Mouse (Mus musculus) neutrophil, adult 5-6 weeks (primary cell): ENCODE data around the gene Aox2. TPM values are rescaled to one million over a fixed set of nuclear protein-coding genes. Genes with fewer than 3 reads are reported as not detected.
"Not testable (repeated sequence)": the region's sequence is repeated elsewhere in the genome, so short reads cannot be mapped to it uniquely, and the experiment has no call there.

Source experiments
- ATAC-seq: fragments of 151-379, 151-347 bp; 2 replicates; pipeline ENCODE4 v1.8.0; 2017; ENCODE audit warnings: mild to moderate bottlenecking, moderate TSS enrichment; ENCODE audit not compliant: insufficient number of reproducible peaks, poor library complexity, low FRiP score, severe bottlenecking; ENCODE audit errors: extremely low read depth
- total RNA-seq: library from RNA; stranded (forward); fragments of 200-1000 nt; gene quantifications from 2 replicates; pipeline ENCODE4 v1.2.3, GENCODE M21; 2017

Gene Aox2
- total RNA-seq, 1 experiment from 2014 or later = not detected

DNA sequence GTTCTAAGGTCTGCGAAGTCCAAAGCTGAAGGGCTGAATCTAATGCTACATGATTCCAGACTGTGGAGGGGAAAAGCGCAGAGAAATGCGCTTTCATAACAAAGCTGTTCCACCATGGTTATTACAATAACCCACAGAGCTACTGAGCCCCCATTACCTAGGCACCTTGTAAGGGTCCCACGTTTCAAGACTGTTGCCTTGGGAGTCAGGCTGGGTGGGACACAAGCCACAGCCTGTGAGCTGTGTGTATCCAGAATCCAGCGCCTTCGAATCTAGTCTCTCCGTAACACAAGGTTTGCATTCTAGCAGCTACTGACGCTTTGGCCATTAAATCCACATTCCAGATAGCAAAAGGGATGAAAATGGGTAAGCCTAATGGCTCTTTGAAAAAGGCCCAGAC lies 35.0 kb downstream of the Aox2 start:
- no peak for ATAC-seq

DNA sequence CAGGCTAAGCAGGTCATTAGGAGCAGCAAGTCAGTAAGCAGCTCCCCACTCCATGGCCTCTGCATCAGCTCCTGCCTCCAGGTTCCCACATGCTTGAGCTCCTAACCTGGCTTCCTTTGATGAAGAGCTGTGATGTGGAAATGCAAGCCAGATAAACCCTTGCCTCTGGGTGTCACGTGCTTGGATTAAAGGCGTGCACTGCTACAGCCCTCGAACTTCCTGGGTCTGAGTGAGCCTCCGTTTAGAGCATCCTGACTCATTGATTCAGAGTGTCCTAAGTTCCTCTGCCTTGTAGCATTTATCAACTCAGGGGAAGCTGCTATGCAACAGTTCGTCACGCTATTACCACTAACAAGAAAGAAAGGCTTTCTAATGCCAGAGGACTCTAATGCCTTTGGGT lies 37.4 kb downstream of the Aox2 start:
- no peak for ATAC-seq

DNA sequence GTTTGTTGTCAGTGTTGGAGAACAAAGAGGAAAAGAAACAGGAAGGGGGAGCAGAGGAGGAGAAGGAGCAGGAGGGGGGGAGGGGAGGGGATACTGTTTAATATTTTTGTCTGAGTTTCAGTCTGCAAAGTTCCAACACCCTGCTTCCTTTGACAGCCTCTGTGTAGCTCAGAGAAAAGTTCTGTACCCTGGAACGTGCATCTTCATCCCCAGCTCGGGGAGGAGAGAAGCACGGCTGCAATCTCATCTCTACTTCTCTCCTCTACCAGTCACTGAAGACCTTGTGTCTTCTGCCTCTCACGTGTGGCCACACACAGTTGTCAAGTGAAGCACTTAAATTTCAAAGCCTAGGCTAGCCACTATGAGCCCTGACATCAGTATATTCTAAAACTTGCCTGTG lies 55.1 kb downstream of the Aox2 start:
- no peak for ATAC-seq

DNA sequence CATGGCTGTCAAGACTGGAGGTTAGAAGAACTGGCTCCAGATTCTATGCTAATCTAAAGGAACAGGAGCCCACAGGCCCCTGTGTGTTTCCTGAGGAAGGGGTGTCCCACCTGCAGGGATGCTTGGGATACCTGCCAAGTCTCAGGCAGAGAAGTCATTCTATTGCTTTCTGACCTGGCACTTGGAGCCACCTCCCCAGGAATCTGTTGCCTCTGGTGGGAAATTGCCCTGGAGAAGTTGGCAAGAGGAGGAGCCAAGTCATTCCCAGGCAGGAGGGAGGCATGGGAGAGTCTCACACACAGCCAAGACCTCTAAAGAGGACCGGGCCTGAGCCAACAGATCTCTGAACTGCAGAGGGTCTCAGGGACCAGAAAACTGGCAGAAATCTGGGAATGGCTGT lies 61.8 kb downstream of the Aox2 start:
- ATAC-seq = no peak

DNA sequence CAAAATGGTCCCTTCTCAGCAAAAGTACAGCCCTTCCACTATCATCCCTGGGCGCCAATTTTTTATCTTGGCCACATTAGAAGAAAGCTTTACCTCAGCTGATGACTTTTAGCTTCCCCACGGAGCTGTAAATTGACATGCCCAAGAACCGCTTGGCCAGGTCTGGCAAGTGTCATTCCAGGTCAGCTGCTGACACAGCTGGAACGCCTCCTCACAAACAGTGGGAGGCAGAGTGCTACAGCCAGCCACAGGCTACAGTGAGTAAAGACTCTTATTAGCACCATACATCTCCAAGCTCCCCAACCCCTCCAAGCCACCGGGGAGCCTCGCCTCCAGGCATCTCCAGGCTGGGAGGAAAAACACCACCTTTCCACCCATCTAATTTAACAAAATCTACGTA lies 63.5 kb downstream of the Aox2 start:
- ATAC-seq = no peak

DNA sequence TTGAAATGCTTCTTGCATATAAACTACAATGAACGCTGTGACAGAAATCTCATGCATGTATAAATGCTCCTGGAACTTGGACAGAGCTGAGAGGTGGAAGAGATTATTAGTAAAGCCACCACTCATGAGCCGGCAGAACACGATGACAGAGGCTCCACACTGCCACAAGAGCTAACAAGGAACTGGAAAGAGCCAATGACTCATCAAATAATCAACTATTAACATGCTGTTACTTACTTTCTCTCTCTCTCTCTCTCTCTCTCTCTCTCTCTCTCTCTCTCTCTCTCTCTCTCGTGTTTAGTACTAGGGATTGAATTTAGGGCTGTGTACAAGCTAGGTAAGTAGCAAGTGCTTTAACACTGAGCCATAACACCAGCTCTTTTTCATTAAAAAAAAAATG lies 65.7 kb downstream of the Aox2 start:
- ATAC-seq = no peak

DNA sequence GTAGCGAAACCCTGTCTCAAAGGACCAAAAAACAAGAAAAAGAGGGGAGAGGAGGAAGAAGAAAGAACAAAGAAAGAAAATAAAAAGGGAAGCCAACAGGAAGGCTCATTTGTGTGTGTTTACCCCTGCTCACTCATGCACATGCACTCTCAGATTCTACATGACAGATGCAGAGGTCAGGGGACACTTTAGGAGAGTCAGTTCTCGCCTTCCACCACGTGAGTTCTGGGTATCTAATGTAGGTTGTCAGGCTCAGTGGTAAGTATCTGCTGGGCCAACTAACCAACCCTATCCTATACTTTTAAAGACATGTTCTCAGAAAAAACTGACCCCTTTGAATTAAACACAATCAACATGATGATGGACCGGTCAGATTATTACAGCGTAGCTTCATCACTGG lies 66.4 kb downstream of the Aox2 start:
- no peak for ATAC-seq

DNA sequence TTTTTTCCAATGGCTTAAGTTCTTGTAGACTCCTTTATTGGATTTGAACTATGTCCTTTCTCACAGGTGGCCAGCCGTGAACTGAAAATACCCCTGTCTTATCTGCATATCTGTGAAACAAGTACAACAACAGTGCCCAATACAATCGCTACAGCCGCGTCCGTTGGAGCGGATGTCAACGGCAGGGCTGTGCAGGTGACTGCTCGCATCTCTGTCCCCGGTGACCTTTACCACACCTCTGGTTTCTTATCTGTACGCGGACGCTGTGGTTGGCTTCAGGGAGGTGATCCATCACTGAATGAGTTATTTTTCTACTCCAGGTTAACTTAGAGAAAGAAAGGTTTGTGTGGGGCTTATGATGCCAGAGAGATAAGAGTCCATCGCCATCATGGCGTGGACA lies 68.0 kb downstream of the Aox2 start:
- no peak for ATAC-seq

DNA sequence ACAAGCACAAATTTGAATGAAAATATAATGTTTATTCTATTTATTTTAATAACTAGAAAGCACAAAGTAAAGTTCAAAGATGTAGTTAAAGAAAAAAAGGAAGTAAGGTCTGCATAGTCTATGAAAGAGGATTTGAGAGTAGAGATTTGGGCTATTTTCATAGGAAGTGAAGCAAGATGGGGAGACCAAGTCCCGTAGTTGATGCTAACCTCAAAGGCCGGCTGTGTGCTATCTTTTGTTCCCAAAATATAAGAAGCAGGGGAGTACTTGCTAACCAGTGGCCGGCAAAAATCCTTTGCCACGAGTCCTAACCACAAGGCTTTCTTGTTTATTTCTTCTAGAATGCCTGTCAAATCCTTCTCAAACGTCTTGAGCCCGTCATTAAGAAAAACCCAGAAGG lies 70.6 kb downstream of the Aox2 start:
- ATAC-seq = no peak

DNA sequence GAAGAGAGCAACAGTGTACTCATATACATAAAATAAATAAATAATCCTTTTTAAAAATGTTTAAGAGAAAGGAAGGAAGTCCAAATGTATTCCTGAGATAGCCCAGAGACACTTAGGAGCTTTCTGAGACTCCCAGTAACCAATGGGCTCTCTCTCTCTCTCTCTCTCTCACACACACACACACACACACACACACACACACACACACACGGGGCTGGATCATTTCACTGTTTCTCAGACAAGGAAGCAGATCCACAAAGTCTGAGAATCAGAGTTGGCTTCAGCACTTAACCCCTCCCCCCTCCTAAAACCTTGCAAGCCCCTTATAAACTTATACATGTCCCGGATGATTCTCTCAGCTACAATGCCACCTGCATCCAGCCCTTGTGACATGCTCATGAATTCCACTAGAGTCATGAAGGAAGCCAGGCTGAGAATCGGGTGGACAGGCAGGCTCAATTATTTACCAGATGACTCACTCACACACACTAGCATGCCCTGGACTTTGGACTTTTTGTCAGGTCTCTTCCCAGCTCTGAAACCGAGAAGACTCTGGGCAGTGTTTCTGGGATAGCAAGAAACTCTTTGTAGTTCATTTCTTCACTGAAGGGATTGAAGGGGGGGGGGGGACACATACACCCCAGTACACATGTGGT lies 75.2 kb downstream of the Aox2 start:
- no peak for ATAC-seq

DNA sequence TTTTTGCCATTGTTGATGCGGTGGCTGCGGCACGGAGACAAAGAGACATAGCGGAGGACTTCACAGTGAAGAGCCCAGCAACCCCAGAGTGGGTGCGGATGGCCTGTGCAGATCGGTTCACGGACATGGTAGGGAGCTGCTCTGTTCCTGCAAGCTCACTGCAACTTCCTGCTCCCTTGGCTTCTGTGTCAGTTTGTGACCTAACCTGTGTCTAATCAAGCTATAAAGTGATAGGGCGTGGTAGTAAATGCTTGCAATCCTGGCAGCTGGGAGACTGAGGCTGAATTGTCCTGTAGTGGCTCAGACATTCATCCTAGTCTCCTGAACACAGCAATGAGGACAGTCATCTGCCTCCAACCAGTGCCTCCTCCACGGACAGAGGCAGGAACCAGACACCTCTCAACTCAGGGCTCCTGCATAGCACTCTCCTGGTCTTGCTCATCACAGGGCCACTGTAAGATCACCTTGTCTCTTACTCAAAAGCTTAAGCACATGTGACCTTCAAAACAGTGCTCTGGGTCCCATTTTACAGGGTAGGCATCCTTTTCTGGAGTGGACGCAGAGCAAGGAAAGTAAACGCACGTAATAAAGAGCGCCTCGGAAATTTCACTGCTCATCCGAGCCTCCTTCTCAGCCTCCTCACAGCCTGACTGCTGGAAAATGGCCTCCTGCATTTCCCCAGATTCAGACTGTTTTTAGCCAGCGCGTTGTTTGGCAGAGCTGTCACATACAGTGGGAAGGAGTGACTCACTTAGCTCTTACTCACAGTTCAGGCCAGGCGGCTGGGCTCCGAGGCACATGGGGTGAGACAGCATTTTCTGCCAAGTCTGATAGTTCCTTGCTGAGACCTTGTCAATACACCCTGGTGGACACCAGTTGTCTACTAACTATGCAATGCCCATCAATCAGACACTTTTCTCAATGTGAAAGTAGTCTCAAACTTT lies 81.1 kb downstream of the Aox2 start:
- no peak for ATAC-seq

DNA sequence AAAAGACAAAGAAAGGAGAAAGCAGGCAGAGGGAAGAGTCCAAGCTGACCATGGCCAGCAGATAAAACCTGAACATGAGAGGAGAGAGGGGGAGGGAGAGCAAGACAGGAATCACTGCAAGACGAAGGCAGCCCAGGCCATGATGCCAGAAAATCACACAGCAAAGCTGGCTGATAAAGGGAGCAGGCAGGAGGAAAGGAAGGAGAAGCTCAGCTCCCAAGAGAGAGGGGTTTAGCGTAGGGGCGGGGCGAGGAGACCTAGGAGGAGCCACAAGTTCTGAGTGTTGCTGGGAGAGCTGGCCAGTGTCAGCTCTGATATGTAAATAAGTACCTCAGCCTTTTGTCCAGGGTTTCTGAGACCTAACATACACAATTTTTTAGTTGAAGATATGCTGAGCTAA lies 84.2 kb downstream of the Aox2 start:
- no peak for ATAC-seq

DNA sequence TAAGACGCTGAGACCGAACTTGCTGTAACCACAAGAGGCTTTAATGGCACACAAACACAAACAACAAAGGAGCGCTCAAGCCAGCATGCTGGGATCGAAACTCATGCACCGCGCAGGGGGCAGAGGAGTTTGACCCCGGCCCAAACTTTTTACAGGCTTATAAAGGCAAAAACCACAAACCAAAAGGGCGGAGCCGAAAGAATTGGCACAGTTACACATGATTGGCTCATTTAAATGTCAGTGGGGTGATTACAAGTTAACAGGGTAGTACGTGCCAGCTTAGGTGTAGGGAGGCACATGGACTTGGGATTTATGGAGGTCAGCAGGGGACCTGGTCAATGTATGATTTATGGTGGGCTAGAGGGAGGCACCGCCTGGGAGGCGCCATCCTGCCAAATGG lies 86.4 kb downstream of the Aox2 start:
- no peak for ATAC-seq

DNA sequence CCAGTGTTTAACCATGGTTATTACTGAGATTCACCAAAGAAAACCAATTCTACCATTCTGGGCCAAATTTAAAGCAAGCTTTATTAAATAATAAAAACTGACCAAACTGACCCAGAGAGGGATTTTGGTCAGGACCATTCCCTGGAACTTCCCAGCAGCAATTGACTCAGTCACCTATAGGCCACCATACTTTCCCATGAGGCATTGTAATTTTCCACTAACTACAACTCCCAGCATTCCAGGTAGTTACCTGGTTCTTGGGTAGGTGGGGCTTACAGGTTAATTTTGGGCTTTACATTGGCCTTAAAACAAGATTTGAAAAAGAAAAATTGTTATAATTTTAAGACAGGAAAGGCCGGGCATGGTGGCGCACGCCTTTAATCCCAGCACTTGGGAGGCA lies 87.7 kb downstream of the Aox2 start:
- ATAC-seq = no peak

DNA sequence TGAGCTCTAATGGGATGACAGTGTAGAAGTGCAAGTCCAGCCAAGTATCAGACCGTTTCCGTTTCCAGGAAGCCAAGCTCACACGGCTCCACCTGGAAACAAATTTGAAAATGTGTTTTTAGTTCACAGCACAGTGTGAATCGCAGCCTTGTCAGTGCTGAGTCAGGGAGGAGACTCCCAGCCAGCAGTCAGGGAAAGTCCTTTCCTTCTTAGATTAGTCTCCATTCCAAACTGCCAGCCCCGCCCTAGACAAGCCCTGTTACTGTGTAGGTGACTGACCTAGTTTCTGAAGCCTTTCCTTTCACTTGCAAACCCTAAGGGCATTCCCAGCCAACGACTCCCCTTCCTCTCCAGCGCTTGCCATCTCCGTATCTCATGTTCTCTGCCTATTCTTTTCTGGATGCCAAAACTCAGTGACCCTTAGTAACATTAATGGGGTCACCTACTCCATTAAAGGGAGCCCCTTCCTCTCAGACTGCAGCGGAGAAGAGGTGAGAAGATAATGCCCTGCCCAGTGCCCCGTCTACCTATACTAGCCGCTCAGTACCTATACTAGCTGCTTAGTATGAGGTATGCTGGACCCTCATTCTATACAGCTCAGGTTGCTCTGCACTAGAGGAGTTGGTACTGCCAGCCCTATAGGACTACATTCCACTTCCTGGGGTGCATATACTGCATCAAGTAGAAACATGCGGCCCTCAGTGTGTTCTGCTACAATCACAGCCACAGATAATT lies 88.8 kb downstream of the Aox2 start:
- no peak for ATAC-seq

DNA sequence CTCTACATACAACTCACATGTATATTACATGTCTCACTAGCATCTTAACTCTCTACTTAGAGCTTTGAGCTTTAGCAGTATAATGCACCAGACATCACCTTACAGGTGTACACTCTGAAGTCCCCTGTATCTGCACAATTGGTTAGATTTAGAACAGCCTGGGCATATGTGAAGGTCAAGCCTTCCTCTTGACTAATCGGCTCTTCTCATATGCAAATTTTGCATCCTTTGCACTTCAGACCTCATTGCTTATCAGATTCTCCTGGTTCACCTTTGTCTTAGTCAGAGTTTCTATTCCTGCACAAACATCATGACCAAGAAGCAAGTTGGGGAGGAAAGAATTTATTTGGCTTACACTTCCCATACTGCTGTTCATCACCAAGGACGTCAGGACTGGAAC lies 91.6 kb downstream of the Aox2 start:
- ATAC-seq = no peak

DNA sequence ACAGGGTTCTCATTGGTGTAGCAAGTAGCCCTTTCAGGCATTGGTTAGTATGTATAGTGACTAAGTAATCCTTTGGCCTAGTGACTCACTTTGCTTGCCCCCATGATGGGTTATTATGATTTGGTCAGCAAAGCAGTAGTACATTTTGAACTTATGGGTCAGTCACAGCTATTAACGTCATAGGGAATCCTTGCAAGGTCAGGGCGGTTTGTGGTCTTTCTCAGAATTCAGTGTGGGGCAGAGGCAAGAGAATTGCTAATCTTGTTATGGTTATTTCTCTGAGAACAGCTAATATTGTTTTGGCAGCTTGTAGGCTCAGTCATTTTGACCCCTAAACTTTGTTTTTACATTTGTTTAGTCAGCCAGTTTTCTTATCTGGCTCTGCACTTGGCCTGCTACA lies 96.1 kb downstream of the Aox2 start:
- not testable (repeated sequence) for ATAC-seq

DNA sequence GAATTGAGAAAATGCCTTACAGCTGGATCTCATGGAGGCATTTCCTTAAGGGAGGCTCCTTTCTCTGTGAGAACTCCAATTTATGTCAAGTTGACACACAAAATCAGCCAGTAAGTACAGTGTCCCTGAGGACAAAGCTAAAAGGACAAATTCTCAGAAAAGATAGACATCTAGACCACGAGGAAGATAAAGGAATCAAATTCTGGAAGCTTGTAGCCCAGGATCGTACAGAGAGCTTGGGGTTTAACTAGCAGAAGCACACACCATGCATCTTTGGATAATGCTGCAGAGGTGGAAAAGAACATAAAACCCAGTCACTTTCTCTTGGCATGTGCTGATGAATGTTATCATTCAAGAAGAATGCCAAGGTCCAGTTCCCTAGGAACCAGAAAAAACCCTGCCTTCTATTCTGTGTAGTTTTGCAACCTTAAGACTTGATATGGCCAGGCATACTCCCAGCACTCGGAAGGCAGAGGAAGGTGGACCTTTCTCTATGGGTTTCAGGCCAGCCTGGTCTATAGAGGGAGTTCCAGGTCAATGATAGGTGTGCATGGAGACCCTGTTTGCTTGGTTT lies 97.5 kb downstream of the Aox2 start:
- no peak for ATAC-seq

DNA sequence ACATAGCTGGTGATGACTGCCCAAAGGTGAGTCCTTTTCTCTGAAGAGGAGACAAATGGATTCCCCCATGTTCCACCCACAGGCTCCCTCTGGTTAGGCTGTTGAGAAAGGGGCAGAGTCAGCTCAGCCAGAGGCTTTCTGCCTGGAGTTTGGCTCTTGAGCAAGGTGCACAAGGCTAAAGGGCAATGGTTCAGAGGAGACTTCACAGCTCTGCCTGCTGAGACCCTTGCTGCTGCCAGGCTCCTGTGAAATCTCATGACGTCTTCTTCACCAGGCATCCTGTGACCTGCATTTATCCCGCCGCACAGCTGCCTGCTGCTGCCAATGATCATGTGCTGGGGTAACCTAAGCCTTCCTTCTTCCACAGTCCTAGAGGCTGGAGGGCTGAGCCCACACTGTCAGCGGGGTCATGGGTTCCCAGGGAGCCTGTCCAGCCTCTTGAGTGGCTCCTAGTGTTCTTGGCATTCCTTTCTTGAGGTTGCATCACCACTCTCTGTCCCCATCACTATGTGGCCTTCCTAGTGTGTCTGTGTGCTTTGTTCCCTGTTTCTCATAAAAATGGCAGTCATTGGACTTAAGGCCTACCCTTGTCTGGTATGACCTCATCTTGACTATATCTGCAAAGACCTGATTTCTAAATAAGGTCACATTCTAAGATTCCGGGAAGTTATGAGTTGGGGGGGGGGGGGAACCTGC lies 104.6 kb downstream of the Aox2 start:
- ATAC-seq = no peak
